Mouse (Mus musculus) myocyte (in vitro differentiated cells): ENCODE results near the gene Metrnl.

Source experiments
- E2F4 ChIP-seq: IDR thresholded peaks from one replicate; pipeline ENCODE4 v1.6.1; 2011; ENCODE audit warnings: mild to moderate bottlenecking, control low read depth, moderate library complexity; ENCODE audit not compliant: insufficient read depth
- MAX ChIP-seq: IDR thresholded peaks from one replicate; pipeline ENCODE4 v1.6.1; 2011; ENCODE audit warnings: low read depth, mild to moderate bottlenecking, control low read depth
- POLR2A ChIP-seq: IDR thresholded peaks from one replicate; pipeline ENCODE4 v1.6.1; 2011; ENCODE audit warnings: low read depth, mild to moderate bottlenecking, control low read depth, moderate library complexity; ENCODE audit not compliant: insufficient read length
- POLR2AphosphoS2 ChIP-seq: IDR thresholded peaks from one replicate; pipeline ENCODE4 v1.6.1; 2011; ENCODE audit warnings: low read depth, control low read depth; ENCODE audit not compliant: insufficient read length
- REST ChIP-seq: IDR thresholded peaks from one replicate; pipeline ENCODE4 v1.6.1; 2011; ENCODE audit warnings: mild to moderate bottlenecking, control low read depth, moderate library complexity; ENCODE audit not compliant: insufficient read depth, insufficient read length
- USF1 ChIP-seq: IDR thresholded peaks from one replicate; pipeline ENCODE4 v1.6.1; 2011; ENCODE audit warnings: low read depth, mild to moderate bottlenecking, control low read depth, moderate library complexity

DNA sequence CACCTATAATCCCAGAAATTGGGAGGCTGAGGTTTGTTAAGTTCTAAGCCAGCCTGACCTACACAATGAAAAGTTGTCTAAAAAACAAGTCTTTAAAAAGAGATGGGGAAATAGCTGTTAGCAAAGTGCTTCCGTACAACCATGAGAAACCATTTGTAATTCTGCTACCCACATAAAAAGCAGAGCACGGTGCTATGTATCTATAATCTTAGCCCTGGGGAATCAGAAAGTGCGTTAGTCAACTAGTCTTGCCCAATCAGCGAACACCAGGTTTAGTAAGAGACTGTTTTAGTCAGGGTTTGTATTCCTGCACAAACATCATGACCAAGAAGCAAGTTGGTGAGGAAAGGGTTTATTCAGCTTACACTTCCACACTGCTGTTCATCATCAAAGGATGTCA, 33.8 kb upstream of the Metrnl start:
- TF ChIP-seq USF1 (no peak), POLR2A (no peak), E2F4 (no peak), MAX (no peak), POLR2AphosphoS2 (no peak), REST (no peak)
